Mouse (Mus musculus): ENCODE results near the gene Enox1.
"Not testable (repeated sequence)": the region's sequence is repeated elsewhere in the genome, so short reads cannot be mapped to it uniquely, and the experiment has no call there.

The Enox1 gene

DNA sequence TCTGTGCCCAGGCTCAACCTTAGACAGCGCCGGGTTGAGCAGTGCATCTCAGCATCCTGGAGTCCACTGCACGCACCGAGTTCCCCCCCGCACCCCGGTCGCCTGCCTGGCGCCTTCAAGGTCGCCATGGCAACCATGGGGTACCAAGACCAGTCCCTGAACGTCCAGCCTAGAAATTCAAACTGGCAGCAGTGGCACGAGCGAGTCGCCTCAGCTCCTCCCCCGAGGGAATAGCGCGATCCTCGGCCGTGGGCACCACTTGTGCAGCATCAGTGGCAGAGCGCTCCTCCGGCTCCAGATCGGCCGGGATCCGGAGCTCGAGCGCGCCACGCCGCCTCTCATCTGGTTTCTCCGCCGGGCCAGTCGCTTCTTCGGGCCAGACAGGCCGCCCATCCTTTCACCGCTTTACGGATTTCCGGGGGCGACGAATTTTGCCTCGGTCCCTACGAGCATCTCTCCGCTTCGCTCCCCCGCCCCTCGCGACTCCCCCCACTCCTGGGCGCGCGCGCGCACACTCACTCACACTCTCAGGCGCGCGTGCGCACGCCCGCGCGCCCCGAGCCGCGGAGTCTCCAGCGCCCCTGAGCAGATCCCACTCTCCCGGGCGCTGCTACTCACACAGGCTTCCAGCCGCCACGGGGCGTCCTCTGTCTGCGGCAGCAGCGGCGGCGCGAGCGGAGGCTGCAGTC, at the start of gene Enox1:
Gene Enox1 (plus strand): TSS at position 542 of the 689 bp plus-strand sequence.
- no peak for DNase-seq (ENCODE audit: low spot score)

DNA sequence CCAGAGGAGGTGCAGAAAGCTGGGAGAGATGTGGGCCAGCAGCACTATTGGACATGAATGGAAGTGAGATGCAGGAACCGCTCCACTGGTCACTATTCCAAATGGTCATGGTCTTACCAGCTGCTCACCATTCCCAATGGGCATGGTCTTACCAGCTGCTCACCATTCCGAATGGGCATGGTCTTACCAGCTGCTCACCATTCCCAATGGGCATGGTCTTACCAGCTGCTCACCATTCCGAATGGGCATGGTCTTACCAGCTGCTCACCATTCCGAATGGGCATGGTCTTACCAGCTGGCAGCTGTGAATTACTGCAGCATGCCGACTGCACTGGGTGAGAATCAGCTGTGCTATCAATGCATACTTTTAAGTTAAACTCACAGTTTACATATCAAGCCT, 45.9 kb upstream of the Enox1 start:
- not testable (repeated sequence) for DNase-seq (ENCODE audit: low spot score)

GRCm38 (mm10) chr14:77130612-77131011, 26.0 kb upstream of the Enox1 start:
- no peak for DNase-seq (ENCODE audit: low spot score)

DNA sequence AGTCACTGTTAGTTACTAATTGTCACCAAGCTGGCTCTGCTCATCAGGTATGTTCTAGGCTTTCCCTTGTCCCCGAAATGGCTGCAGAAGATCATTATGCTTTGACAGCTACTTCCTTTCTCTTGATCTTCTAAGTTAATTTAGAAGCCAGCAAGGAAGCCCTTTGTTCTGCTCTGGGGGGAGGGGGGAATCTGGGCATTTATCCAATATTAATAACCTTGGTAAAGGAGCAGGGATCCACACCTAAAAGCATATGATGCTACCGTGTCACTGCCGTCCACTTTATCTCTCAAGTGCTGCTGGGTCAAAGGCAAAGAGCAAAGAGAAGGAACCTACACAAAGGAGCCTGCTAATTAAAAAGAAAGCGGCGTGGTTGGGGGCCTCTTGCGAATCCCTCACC, 19.6 kb upstream of the Enox1 start:
- no peak for DNase-seq (ENCODE audit: low spot score)

- DNase-seq (ENCODE audit: low spot score): peak; percentile 35
Observed at GRCm38 (mm10) chr14:77141324-77142282, 15.0 kb upstream of the Enox1 start.

DNA sequence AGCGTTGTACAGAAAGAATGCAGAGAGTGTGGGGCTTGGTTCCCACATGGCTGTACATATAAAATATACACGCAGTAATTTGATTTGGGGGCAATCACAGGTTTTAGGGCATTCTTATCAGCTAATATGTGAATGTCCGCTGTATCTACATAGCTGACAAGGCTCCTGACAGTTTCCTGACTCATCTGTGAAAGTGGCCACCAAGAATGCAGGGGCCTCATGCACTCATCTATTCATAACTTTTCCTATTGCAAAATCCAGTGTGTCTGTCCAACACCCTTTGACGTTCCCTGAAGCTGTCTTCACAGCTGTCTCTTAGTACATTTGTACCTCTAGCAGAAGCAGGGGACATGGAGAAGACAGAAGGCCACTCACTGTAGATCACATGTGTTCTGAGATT, 11.5 kb upstream of the Enox1 start:
- no peak for DNase-seq (ENCODE audit: low spot score)

DNA sequence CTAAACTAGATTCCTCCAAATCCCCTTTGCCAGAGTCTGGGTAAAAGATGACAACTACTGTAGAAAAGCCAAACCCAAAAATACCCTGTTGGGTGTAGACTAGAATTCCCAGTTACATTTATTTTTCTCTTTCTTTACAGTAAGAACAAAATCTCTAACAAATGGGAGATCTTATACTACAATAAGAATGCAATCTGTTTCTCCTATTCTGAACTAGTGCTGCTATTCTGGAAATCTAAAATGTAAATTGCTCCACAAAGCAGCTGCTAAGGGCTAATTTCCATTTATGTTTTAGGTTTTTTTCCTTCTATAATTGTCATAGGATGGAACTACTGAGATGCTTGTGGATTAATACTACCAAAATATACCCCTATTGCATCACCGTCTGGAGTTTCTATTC, 8.9 kb upstream of the Enox1 start:
- DNase-seq (ENCODE audit: low spot score): no peak

GRCm38 (mm10) chr14:77150556-77150955, 6.0 kb upstream of the Enox1 start:
- no peak for DNase-seq (ENCODE audit: low spot score)

DNA sequence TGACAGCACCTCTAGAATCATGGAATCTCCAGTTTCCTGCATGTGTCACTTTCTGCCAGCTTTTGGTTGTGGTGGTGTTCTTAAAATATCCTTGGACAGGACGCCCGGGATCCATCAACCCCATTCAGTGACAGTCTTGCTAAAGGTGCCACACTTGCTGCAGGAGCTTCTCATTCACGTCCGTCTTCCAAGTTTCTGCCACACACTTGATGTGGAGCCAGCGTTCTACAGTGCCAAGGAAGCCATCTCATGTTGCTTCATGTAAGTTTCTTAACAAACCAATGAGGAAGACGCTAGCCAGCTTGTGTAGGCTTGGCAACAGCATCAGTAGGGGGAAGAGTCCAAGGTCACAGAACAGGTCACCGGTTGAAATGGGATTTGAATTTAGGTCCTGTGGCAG, 5.1 kb upstream of the Enox1 start:
- no peak for DNase-seq (ENCODE audit: low spot score)

DNA sequence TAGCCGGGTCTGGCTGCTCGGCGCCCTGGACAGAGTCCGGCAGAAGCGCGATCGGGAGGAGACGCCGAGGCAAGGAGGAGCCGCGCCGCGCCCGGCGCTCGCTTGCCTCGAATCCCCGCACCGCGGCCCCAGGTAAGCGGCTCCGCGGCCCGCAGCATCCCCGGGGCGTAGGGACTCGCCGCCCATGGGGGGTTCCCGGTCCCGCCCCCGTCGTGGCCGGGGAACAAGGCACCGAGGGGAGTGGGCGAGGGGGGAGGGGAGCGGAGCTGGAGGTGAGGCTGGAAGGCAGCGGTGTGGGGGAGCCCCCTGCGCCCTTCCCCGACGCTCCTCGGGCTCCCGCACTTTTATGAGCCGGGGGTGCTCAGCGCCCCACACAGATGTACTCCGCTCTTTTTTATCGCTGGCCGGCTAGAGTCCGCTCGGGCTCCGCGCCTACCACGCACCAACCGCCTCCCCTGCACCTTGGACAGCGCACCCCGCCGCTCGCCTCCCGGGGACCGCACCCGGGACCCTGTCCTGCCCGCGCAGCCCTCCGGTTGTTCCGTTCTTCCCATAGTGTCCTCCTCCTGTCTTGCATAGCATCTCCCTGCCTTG, 445 bp downstream of the Enox1 start:
- no peak for DNase-seq (ENCODE audit: low spot score)

DNA sequence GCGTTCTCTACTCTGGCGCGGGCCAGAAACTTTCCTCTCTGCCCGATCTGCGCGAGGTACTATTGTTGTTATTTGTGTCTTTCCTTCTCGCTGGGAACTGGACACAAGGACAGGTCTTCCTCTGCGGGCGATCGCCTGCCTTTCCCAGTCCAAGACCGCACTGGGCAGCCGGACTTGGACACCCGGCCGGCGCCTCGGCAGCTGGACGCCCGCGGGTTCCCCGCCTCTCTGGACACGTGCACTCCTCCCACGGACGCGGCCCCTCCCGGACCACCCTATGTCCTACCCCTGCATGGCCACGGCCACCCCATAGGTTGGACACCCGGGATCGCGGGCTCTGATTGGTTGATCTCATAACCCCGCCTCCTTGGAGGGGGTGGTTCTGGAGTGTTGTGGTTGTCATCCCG, 945 bp downstream of the Enox1 start:
- DNase-seq (ENCODE audit: low spot score): no peak

GRCm38 (mm10) chr14:77159397-77159796, 2.8 kb downstream of the Enox1 start:
- DNase-seq (ENCODE audit: low spot score): no peak

GRCm38 (mm10) chr14:77162496-77162895, 5.9 kb downstream of the Enox1 start:
- no peak for DNase-seq (ENCODE audit: low spot score)

DNA sequence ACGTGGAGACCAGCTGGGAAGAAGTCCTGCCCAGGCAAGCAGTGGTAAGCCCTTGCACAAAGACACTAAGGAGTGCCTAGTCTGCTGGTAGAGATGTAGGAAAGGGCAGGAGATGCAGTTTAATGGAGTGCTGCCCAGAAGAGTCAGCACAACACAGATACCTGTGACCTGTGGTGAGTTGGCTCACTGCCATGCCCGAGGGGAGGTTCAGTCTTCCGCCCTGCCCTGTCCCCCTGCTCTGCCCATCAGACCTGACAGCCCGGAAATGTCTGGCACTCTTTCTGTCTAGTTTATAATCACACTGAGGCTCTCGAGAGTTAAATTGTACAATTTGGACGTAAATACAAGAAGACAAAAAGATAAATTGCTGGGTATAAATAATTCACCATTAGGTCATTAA, 7.8 kb downstream of the Enox1 start:
- no peak for DNase-seq (ENCODE audit: low spot score)

GRCm38 (mm10) chr14:77168161-77168560, 11.6 kb downstream of the Enox1 start:
- DNase-seq (ENCODE audit: low spot score): no peak

DNA sequence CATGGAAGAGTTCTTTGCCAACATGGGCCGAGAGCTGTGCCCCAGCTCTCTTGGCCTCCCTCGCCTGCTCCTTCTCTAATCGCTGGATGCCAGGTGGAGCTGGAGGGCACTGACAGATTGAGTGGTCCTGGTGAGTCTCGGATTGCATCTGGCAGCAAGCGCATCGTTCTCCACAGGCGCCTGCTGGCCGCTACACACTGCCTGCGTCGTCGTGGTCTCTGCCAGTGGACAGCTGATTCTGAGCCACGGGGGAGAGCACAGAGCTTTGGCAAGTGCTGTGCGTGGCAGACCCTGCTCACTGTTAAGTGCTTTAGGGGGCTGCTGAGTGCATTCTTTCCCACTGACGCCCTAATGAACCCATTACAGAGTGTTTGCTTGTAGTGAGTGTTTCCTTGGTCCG, 17.9 kb downstream of the Enox1 start:
- DNase-seq (ENCODE audit: low spot score): no peak

DNA sequence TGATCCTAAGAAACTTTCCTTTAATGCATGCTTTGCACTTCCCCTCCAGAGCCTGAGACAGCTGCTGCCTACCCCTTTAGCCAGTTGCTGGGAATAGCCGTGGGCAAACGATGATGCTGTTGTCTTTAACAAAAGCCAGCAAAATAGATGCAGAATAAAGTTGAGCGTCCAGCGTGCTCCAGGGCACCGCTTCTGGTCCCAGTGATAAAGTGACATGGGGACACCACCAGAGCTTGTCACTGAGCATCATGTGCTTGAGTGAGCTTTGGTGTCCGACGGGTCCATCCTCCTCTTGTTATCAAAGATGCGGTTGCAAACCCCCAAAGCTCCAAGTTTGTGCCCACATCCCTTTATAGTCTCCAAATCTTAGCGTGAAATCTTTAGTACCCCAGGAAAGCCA, 18.4 kb downstream of the Enox1 start:
- DNase-seq (ENCODE audit: low spot score): no peak

GRCm38 (mm10) chr14:77180241-77180640, 23.7 kb downstream of the Enox1 start:
- no peak for DNase-seq (ENCODE audit: low spot score)

- DNase-seq (ENCODE audit: low spot score): no peak
Observed at GRCm38 (mm10) chr14:77180753-77181374, 24.3 kb downstream of the Enox1 start.

- no peak for DNase-seq (ENCODE audit: low spot score)
Observed at GRCm38 (mm10) chr14:77183491-77183890, 26.9 kb downstream of the Enox1 start.

DNA sequence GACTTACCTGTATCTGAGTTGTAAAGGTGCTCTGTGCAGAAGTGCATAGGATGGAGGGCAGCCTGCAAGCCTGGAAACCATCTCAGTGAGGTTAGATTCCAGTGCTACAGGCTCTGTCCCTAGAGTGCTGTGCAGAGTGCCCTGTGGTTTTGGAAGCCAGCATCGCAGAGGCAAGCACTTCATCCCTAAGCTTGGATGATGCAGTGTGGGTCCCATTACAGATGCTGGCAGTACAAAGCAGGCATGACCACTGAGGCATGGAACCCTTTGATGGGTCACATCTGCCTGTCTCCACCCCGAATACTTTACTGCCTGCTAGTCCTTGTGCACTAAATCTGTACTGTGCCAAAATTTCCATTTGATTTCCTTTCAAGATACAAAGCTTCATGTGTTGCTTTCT, 33.6 kb downstream of the Enox1 start:
- DNase-seq (ENCODE audit: low spot score): no peak

DNA sequence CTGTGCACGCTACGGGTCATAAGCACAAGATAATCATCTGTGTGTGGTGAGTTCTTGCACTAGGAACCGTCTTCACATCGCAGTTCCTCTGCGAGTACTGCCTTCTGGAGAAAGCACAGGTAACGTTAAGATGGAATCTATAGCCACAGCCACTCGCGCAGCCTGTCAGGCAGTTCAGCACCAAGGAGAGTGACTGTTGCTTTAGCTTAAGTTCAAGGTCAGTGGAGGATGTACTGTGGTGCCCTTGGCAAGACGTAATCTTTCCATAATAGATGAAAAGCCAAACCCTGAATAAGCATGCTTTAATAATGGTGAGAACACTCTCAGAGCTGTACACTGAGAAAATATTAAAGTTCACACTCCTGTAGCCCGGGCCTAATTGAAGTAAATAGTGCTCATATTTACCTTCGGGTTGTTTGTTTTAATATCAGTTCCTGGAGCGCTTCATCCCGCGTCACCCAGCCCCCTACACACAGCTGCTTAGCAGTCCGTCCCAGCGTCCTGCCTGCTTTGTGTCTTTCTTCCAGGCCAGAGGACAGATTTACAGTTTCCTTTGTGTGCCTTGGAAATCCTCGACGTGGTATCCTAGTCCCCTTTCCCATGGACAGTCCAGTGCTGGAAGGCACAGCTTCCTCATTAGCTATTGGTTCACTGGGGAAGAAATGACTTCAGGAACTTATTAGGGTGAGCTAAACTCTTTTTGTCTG, 38.9 kb downstream of the Enox1 start:
- no peak for DNase-seq (ENCODE audit: low spot score)

Data from T-cell, adult 2 months (primary cell).